Mouse (Mus musculus) heart, postnatal 0 days (tissue): ENCODE measurements around the gene Acsl6.

ENCODE experiments used
- CTCF ChIP-seq: IDR thresholded peaks from 2 replicates; pipeline ENCODE4 v1.5.1; 2016; ENCODE audit warnings: antibody characterized with exemption, control low read depth, low read depth
- EP300 ChIP-seq: IDR thresholded peaks from 2 replicates; pipeline ENCODE4 v1.6.1; 2016; ENCODE audit warnings: antibody characterized with exemption, low read depth

DNA sequence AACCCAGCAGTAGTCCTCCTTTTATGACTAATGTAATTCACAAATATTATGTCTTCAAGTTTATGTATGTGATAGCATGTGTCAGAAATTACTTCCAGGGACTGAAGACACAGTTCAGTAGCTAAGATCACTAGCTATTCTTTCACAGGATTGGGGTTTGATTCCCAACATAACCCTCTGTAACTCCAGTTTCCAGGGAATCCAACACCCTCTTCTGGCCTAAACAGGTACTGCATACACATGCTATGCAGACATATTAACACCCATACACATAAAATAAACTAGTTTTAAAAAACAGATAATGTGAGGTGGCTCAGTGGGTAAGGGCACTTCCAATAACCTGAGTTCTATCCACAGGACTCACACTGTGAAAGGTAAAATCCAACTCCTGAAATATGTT is 107.0 kb downstream of the Acsl6 start:
- no peak for TF ChIP-seq CTCF
- TF ChIP-seq EP300: no peak
